Mouse (Mus musculus): ENCODE data around the gene Sema4b.

- no peak for TF ChIP-seq GATA1 (IDR thresholded peaks at IDR 0.05; ENCODE audit: borderline replicate concordance, low read length)
- TF ChIP-seq CTCF (IDR thresholded peaks at IDR 0.05; ENCODE audit: low read depth, low read length), result no peak
- no peak for TF ChIP-seq TAL1 (conservative IDR thresholded peaks at IDR 0.05; ENCODE audit: low read depth, low read length)
These were observed 6.9 kb upstream of the Sema4b start for GRCm38 (mm10) chr7:80179790-80180189.

All from G1E (cell line).